In the genomic region with DNA sequence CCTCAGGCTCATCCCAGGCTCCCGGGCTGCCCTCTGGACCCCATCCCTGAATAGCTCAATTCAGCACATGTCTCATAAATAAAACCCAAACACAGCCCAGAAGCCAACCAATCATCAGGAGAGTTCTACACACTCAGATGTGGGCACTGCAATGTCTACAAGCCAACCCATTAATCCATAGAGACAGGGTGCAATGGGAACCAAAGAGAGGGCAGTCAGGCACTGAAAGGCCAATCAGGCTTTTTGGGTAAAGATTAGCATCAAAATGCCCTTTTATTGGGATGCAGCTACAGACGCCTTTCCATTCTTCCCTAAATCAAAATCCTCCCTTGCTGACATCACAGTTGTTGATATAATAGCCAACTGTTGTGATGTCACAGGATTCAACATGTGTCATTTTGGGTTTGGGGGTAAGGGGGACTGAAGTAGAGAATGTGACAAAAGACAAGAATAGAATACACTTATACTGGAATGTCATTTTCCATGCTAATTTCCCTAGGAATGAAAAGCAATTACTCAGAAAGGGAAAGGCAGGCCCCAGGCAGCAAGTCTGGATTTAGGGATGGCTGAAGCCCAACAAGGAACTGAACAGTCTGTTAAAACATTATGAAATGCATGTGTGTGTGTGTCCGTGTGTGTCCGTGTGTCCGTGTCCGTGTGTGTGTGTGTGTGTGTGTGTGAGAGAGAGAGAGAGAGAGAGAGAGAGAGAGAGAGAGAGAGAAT, we compare ENCODE assay signal across 10 mouse cellular contexts.
DNase-seq lines count a peak whose midpoint lies in the region; ATAC-seq lines count a peak whose summit lies in the region.
"Had no signal": no experiment of that assay in that cellular context is flagged by ENCODE, and none has a peak within 500 bp of the region (broad histone marks: within the 10 kb centered on the region; RNA-seq: fewer than 3 reads in every experiment).

No protein-coding gene starts in this region.

- no peak for DNase-seq in lung, adult 18-20 months
- DNase-seq in forebrain, embryonic 10.5 days (ENCODE audit: extremely low spot score, low spot score) = no peak
- no peak for DNase-seq in spleen, postnatal 4 days (ENCODE audit: low spot score in 2 of 2)
- DNase-seq in left cerebral cortex, postnatal 10 days (ENCODE audit: extremely low spot score in 1 of 2, low spot score in 2 of 2) = no peak
- DNase-seq: cerebellum, postnatal 36 days; kidney, postnatal 14 days had no signal

- WGBS in lung, embryonic 16.5 days = 59% methylated on average over 6 of the region's 6 CpGs
- 67% methylated on average over 6 of the region's 6 CpGs for WGBS in forebrain, embryonic 10.5 days
- 77% methylated on average over 6 of the region's 6 CpGs for WGBS in limb, embryonic 13.5 days
- 62% methylated on average over 6 of the region's 6 CpGs for WGBS in stomach, embryonic 16.5 days

- H3K27ac ChIP-seq in lung, embryonic 16.5 days (ENCODE audit: low read length) = peak overlapping the region; percentile 72
- H3K27ac ChIP-seq in forebrain, embryonic 10.5 days = peak overlapping the region; percentile 68
- H3K27ac ChIP-seq in limb, embryonic 13.5 days = peak overlapping the region; percentile 29; the same call in 1 of the 2 replicates
- H3K27ac ChIP-seq in stomach, embryonic 16.5 days (ENCODE audit: low read length) = peak overlapping the region; percentile 55

- H3K4me1 ChIP-seq in lung, embryonic 16.5 days (replicated peaks; ENCODE audit: control insufficient read depth, insufficient read depth, low read length) = peaks cover 37% of the 10 kb centered on the region
- H3K4me1 ChIP-seq in forebrain, embryonic 10.5 days = peaks cover 54% of the 10 kb centered on the region
- peaks cover 41% of the 10 kb centered on the region for H3K4me1 ChIP-seq in limb, embryonic 13.5 days
- H3K4me1 ChIP-seq in stomach, embryonic 16.5 days (ENCODE audit: control insufficient read depth, insufficient read depth, low read length) = peaks cover 44% of the 10 kb centered on the region

- no peaks in the 10 kb centered on the region for H3K9me3 ChIP-seq in lung, embryonic 16.5 days (ENCODE audit: control insufficient read depth, low read length)
- H3K9me3 ChIP-seq in forebrain, embryonic 10.5 days = no peaks in the 10 kb centered on the region
- no peaks in the 10 kb centered on the region for H3K9me3 ChIP-seq in limb, embryonic 13.5 days
- no peaks in the 10 kb centered on the region for H3K9me3 ChIP-seq in stomach, embryonic 16.5 days (replicated peaks; ENCODE audit: control insufficient read depth, low read length)

- no peaks in the 10 kb centered on the region for H3K36me3 ChIP-seq in lung, embryonic 16.5 days (ENCODE audit: control insufficient read depth, insufficient read depth, low read length)
- H3K36me3 ChIP-seq in forebrain, embryonic 10.5 days (replicated peaks) = no peaks in the 10 kb centered on the region
- H3K36me3 ChIP-seq in limb, embryonic 13.5 days = peaks cover 3% of the 10 kb centered on the region; the same call in 1 of the 2 replicates
- H3K36me3 ChIP-seq in stomach, embryonic 16.5 days (ENCODE audit: control insufficient read depth, insufficient read depth, low read length) = no peaks in the 10 kb centered on the region

- 0 out of 2 replicates have a peak, but pooled peaks have one; percentile 3 for ATAC-seq in lung, embryonic 16.5 days (ENCODE audit: low read depth)
- no peak for ATAC-seq in limb, embryonic 13.5 days (ENCODE audit: low FRiP score, low read depth)
- no peak for ATAC-seq in stomach, embryonic 16.5 days (ENCODE audit: insufficient read depth, low FRiP score)
- ATAC-seq in granulocyte monocyte progenitor cell, adult 5-6 weeks (replicated peaks; ENCODE audit: poor library complexity, severe bottlenecking) = no peak

- intact Hi-C loops in left cerebral cortex, postnatal 10 days (cut with DNase I) = no loop called here

- H3K4me2 ChIP-seq in lung, embryonic 16.5 days (ENCODE audit: low read depth, low read length) = no peak overlapping the region
- no peak overlapping the region for H3K4me2 ChIP-seq in limb, embryonic 13.5 days (replicated peaks)
- no peak overlapping the region for H3K4me2 ChIP-seq in stomach, embryonic 16.5 days (ENCODE audit: low read depth, low read length)

- H3K4me3 ChIP-seq in lung, embryonic 16.5 days (ENCODE audit: low read length) = no peak overlapping the region
- no peak overlapping the region for H3K4me3 ChIP-seq in forebrain, embryonic 10.5 days
- H3K4me3 ChIP-seq in limb, embryonic 13.5 days = no peak overlapping the region
- no peak overlapping the region for H3K4me3 ChIP-seq in stomach, embryonic 16.5 days (replicated peaks; ENCODE audit: low read length)

- H3K9ac ChIP-seq in lung, embryonic 16.5 days (ENCODE audit: low read length) = no peak overlapping the region
- H3K9ac ChIP-seq in limb, embryonic 13.5 days = no peak overlapping the region
- H3K9ac ChIP-seq in stomach, embryonic 16.5 days (ENCODE audit: low read length) = no peak overlapping the region

- no peaks in the 10 kb centered on the region for H3K27me3 ChIP-seq in lung, embryonic 16.5 days (ENCODE audit: control insufficient read depth, insufficient read depth, low read depth, low read length)
- no peaks in the 10 kb centered on the region for H3K27me3 ChIP-seq in forebrain, embryonic 10.5 days (ENCODE audit: poor library complexity, severe bottlenecking)
- no peaks in the 10 kb centered on the region for H3K27me3 ChIP-seq in limb, embryonic 13.5 days
- no peaks in the 10 kb centered on the region for H3K27me3 ChIP-seq in stomach, embryonic 16.5 days (ENCODE audit: control insufficient read depth, insufficient read depth, low read length)
